In the genomic region with DNA sequence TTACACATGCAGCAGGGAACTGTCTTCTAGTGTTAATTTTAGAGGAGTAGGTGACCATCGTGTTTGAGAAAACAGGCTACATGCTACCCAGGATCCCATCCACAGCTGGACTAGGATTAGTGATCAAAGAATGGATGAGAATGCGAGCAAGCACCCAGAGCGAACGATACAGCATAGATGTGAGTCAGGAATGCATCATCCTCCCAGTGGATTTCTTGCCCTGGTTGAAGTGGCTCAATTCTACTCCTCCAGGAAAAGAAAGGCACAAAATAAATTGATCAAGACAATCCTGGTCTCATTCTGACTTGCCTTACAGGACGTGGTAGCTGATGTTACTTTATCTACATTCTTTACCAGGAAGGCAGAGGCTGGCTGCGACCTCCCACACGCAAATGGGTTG, we compare ENCODE assay signal across 8 mouse cellular contexts. TPM values are rescaled to one million over a fixed set of nuclear protein-coding genes. Genes with fewer than 3 reads are reported as not detected.
DNase-seq lines count a peak whose midpoint lies in the region; ATAC-seq and TF ChIP-seq lines count a peak whose summit lies in the region.

A gene (plus strand): TSS at position 255 of the 400 bp plus-strand sequence.

- peak within 1 kb of the TSS; percentile 95 for H3K9ac ChIP-seq in kidney, postnatal 0 days (ENCODE audit: low read depth, low read length)
- peak within 1 kb of the TSS; percentile 93 for H3K9ac ChIP-seq in forebrain, embryonic 11.5 days (ENCODE audit: low read length)
- H3K9ac ChIP-seq in midbrain, postnatal 0 days (replicated peaks; ENCODE audit: low read length, poor library complexity, severe bottlenecking) = peak within 1 kb of the TSS; percentile 90

- H3K4me2 ChIP-seq in kidney, postnatal 0 days (ENCODE audit: low read length) = peak within 1 kb of the TSS; percentile 74
- H3K4me2 ChIP-seq in forebrain, embryonic 11.5 days (ENCODE audit: low read depth, low read length, severe bottlenecking) = peak within 1 kb of the TSS; percentile 64
- peak within 1 kb of the TSS; percentile 58 for H3K4me2 ChIP-seq in midbrain, postnatal 0 days (ENCODE audit: low read depth, low read length, poor library complexity, severe bottlenecking)

- 0 out of 2 replicates have a peak, but pooled peaks cover 2% of the 10 kb centered on the region for H3K36me3 ChIP-seq in kidney, postnatal 0 days (ENCODE audit: insufficient read depth, low read length)
- H3K36me3 ChIP-seq in forebrain, embryonic 11.5 days (ENCODE audit: control insufficient read depth, insufficient read depth, low read length) = no peaks in the 10 kb centered on the region
- H3K36me3 ChIP-seq in midbrain, postnatal 0 days (ENCODE audit: insufficient read depth, low read length) = no peaks in the 10 kb centered on the region

- peak within 1 kb of the TSS; percentile 74 for H3K27ac ChIP-seq in kidney, postnatal 0 days
- no peak within 1 kb of the TSS for H3K27ac ChIP-seq in forebrain, embryonic 11.5 days (ENCODE audit: low read depth, low read length)
- peak within 1 kb of the TSS; percentile 83 for H3K27ac ChIP-seq in midbrain, postnatal 0 days (ENCODE audit: low read depth, low read length)

- no peak for TF ChIP-seq CTCF in kidney, postnatal 0 days (IDR thresholded peaks at IDR 0.05; ENCODE audit: low read depth)
- no peak for TF ChIP-seq CTCF in midbrain, postnatal 0 days (IDR thresholded peaks at IDR 0.05)

- 0 out of 2 replicates have a peak, but pooled peaks cover 4% of the 10 kb centered on the region for H3K4me1 ChIP-seq in kidney, postnatal 0 days (replicated peaks; ENCODE audit: insufficient read depth, low read length)
- H3K4me1 ChIP-seq in forebrain, embryonic 11.5 days (replicated peaks; ENCODE audit: control insufficient read depth, insufficient read depth, low read length) = peaks cover 3% of the 10 kb centered on the region; the same call in 1 of the 2 replicates
- H3K4me1 ChIP-seq in midbrain, postnatal 0 days (ENCODE audit: insufficient read depth, low read length) = peaks cover 7% of the 10 kb centered on the region; the same call in 1 of the 2 replicates

- ATAC-seq in kidney, postnatal 0 days (replicated peaks; ENCODE audit: low FRiP score, low read depth) = no peak
- no peak for ATAC-seq in activated CD4-positive, CD25-positive, alpha-beta regulatory T cell, adult 4 months
- 0 out of 2 replicates have a peak, but pooled peaks have one; percentile 0 for ATAC-seq in forebrain, embryonic 11.5 days (replicated peaks; ENCODE audit: low FRiP score)
- no peak for ATAC-seq in midbrain, postnatal 0 days (ENCODE audit: low FRiP score)

- DNase-seq in kidney, postnatal 0 days (ENCODE audit: low spot score) = no peak
- DNase-seq in kidney, postnatal 25 days = no peak
- DNase-seq in forebrain, embryonic 11.5 days (ENCODE audit: low spot score) = no peak
- no peak for DNase-seq in left cerebral cortex, adult 8-10 months (ENCODE audit: low spot score in 2 of 2)
- no peak for DNase-seq in midbrain, postnatal 0 days (ENCODE audit: low spot score)
- no peak for DNase-seq in ovary, postnatal 10 days (ENCODE audit: low spot score)
- DNase-seq in spleen, adult 18-20 months = no peak

- H3K4me3 ChIP-seq in kidney, postnatal 0 days (replicated peaks; ENCODE audit: low read depth, low read length) = peak within 1 kb of the TSS; percentile 85
- H3K4me3 ChIP-seq in forebrain, embryonic 11.5 days (ENCODE audit: low read depth, low read length) = peak within 1 kb of the TSS; percentile 89
- H3K4me3 ChIP-seq in midbrain, postnatal 0 days (ENCODE audit: low read depth, low read length) = peak within 1 kb of the TSS; percentile 95

- H3K9me3 ChIP-seq in kidney, postnatal 0 days (replicated peaks; ENCODE audit: low read length) = no peaks in the 10 kb centered on the region
- no peaks in the 10 kb centered on the region for H3K9me3 ChIP-seq in forebrain, embryonic 11.5 days (ENCODE audit: control insufficient read depth, low read length)
- H3K9me3 ChIP-seq in midbrain, postnatal 0 days (ENCODE audit: low read length) = no peaks in the 10 kb centered on the region

- 56% methylated on average over 7 of the region's 7 CpGs for WGBS in kidney, postnatal 0 days
- WGBS in forebrain, embryonic 11.5 days = 74% methylated on average over 7 of the region's 7 CpGs
- 65% methylated on average over 7 of the region's 7 CpGs for WGBS in midbrain, postnatal 0 days

- no peaks in the 10 kb centered on the region for H3K27me3 ChIP-seq in kidney, postnatal 0 days (ENCODE audit: insufficient read depth, low read length)
- H3K27me3 ChIP-seq in forebrain, embryonic 11.5 days (ENCODE audit: control insufficient read depth, insufficient read depth, low read length) = no peaks in the 10 kb centered on the region
- H3K27me3 ChIP-seq in midbrain, postnatal 0 days (ENCODE audit: insufficient read depth, low read length) = no peaks in the 10 kb centered on the region

RNA-seq across cellular contexts. Expression of the gene that starts here (rescaled TPM):
- polyA plus RNA-seq in kidney, postnatal 0 days (2015; fragmentation: Nextera tagmentation; extraction: Ambion mirVana) = 15.9 and 17.2 TPM in 2 replicates
- 10 to 100 TPM; 20.4 to 21.8 TPM for polyA plus RNA-seq in activated CD4-positive, CD25-positive, alpha-beta regulatory T cell, adult 4 months (2017; shearing (Covaris generic))
- polyA plus RNA-seq in forebrain, embryonic 11.5 days (2014; fragmentation: Nextera tagmentation; extraction: Ambion mirVana) = 20.1 and 21.3 TPM in 2 replicates
- 10 to 100 TPM; 23.9 to 27.7 (median 24.9) TPM for total RNA-seq in left cerebral cortex, adult 8-10 months (2022)
- total RNA-seq in midbrain, postnatal 0 days (2014; rRNA removed) = 15.7 and 16.6 TPM in 2 replicates
- 11.9 and 12.3 TPM in 2 replicates for polyA plus RNA-seq in midbrain, postnatal 0 days (2015; fragmentation: Nextera tagmentation; extraction: Ambion mirVana)
